ENCODE assay signal across 11 mouse cellular contexts in the genomic region with DNA sequence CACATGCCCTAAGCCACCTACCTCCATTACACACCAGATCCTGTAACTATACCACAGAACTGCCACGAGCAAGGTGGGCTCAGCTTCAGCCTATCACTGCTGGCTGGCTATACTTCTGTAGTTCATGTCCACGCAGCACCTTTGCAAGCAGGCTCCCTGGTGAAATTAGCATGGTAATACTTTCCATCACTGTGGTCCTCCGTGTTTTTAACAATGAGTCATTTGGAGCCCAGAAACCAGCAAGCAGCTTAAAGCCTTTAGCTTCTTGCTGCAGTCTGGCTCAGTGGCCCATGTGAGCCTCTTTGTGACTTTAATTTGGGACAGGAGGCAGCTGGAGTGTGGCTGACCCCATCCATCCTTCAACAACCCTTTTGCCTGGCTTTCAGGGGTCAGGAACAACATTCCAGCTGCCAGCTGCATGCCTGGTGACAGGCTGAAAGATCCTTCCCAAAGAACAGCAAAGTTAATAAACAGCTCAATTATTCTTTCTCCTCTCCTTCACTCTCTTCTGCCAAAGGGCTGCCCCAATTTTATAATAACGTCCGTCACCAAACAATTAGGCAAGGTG.
A peak's percentile ranks its signal among the peaks of the same experiment; 100 is the strongest.
DNase-seq lines count a peak whose midpoint lies in the region; ATAC-seq and TF ChIP-seq lines count a peak whose summit lies in the region.
"Had no signal": no experiment of that assay in that cellular context is flagged by ENCODE, and none has a peak within 500 bp of the region (broad histone marks: within the 10 kb centered on the region; RNA-seq: fewer than 3 reads in every experiment).

No protein-coding gene starts in this region.

- TF ChIP-seq CTCF in forebrain, postnatal 0 days (IDR thresholded peaks at IDR 0.05; ENCODE audit: low read depth), result no peak
- TF ChIP-seq CTCF in lung, adult 2 months (IDR thresholded peaks at IDR 0.05; ENCODE audit: insufficient read depth, low read length), result no peak

- TF ChIP-seq POLR2A in lung, adult 2 months (IDR thresholded peaks at IDR 0.05; ENCODE audit: borderline replicate concordance, extremely low read depth, low read depth, low read length), result no peak

- ATAC-seq in forebrain, postnatal 0 days, result no peak
- peak; percentile 78 for ATAC-seq in kidney, embryonic 14.5 days (ENCODE audit: low FRiP score, low TSS enrichment)

- H3K9ac ChIP-seq in forebrain, postnatal 0 days, result no peak overlapping the region
- H3K9ac ChIP-seq in kidney, embryonic 14.5 days (ENCODE audit: low read depth, low read length), result no peak overlapping the region

- WGBS in forebrain, embryonic 10.5 days, result 56% methylated on average over 5 of the region's 5 CpGs
- WGBS in forebrain, postnatal 0 days, result 34% methylated on average over 5 of the region's 5 CpGs
- WGBS in kidney, embryonic 14.5 days, result 31% methylated on average over 5 of the region's 5 CpGs
- 49% methylated on average over 5 of the region's 5 CpGs for WGBS in lung, adult 2 months

- H3K4me3 ChIP-seq in forebrain, embryonic 10.5 days, result no peak overlapping the region
- no peak overlapping the region for H3K4me3 ChIP-seq in forebrain, postnatal 0 days (ENCODE audit: low read depth, low read length)
- no peak overlapping the region for H3K4me3 ChIP-seq in kidney, embryonic 14.5 days (ENCODE audit: low read length)
- H3K4me3 ChIP-seq in lung, adult 2 months (replicated peaks; ENCODE audit: extremely low read depth, low read depth, low read length), result no peak overlapping the region

- no peaks in the 10 kb centered on the region for H3K9me3 ChIP-seq in forebrain, embryonic 10.5 days
- 0 out of 2 replicates have a peak, but pooled peaks cover 3% of the 10 kb centered on the region for H3K9me3 ChIP-seq in forebrain, postnatal 0 days (ENCODE audit: low read length)
- no peaks in the 10 kb centered on the region for H3K9me3 ChIP-seq in kidney, embryonic 14.5 days (ENCODE audit: control insufficient read depth, low read length)
- H3K9me3 ChIP-seq: G1E had no signal

- no peak overlapping the region for H3K4me2 ChIP-seq in forebrain, postnatal 0 days (ENCODE audit: low read depth)
- H3K4me2 ChIP-seq in kidney, embryonic 14.5 days (replicated peaks; ENCODE audit: low read depth, low read length), result no peak overlapping the region

- H3K27me3 ChIP-seq in forebrain, embryonic 10.5 days (ENCODE audit: poor library complexity, severe bottlenecking), result no peaks in the 10 kb centered on the region
- H3K27me3 ChIP-seq in forebrain, postnatal 0 days (ENCODE audit: insufficient read depth, low read length), result no peaks in the 10 kb centered on the region
- H3K27me3 ChIP-seq in kidney, embryonic 14.5 days (ENCODE audit: control insufficient read depth, insufficient read depth, low read length), result no peaks in the 10 kb centered on the region

- no peak for DNase-seq in forebrain, embryonic 10.5 days (ENCODE audit: extremely low spot score, low spot score)
- no peak for DNase-seq in forebrain, postnatal 0 days
- peak; percentile 76 for DNase-seq in embryo, embryonic 10 days (ENCODE audit: low spot score)
- DNase-seq in lung, adult 2 months, result peak; percentile 9
- no peak for DNase-seq in layer of hippocampus, postnatal 10 days (ENCODE audit: low spot score in 2 of 2)
- DNase-seq in spleen, postnatal 10 days (ENCODE audit: low spot score in 2 of 2), result no peak
- DNase-seq in frontal cortex, adult 2 months (ENCODE audit: extremely low spot score in 1 of 2, low spot score in 1 of 2), result no peak
- DNase-seq: adrenal gland, postnatal 10 days; cerebellum, postnatal 10 days had no signal

- no peaks in the 10 kb centered on the region for H3K36me3 ChIP-seq in forebrain, embryonic 10.5 days (replicated peaks)
- no peaks in the 10 kb centered on the region for H3K36me3 ChIP-seq in forebrain, postnatal 0 days (ENCODE audit: insufficient read depth)
- no peaks in the 10 kb centered on the region for H3K36me3 ChIP-seq in kidney, embryonic 14.5 days (ENCODE audit: control insufficient read depth, insufficient read depth, low read length)
- H3K36me3 ChIP-seq: G1E had no signal

- peak overlapping the region; percentile 45; the same call in 1 of the 2 replicates for H3K27ac ChIP-seq in forebrain, embryonic 10.5 days
- H3K27ac ChIP-seq in forebrain, postnatal 0 days (ENCODE audit: low read depth, low read length), result no peak overlapping the region
- H3K27ac ChIP-seq in kidney, embryonic 14.5 days (ENCODE audit: low read depth, low read length), result peak overlapping the region; percentile 51; the same call in 1 of the 2 replicates

- H3K4me1 ChIP-seq in forebrain, embryonic 10.5 days, result peaks cover 15% of the 10 kb centered on the region
- H3K4me1 ChIP-seq in forebrain, postnatal 0 days (ENCODE audit: insufficient read depth), result no peaks in the 10 kb centered on the region
- H3K4me1 ChIP-seq in kidney, embryonic 14.5 days (ENCODE audit: control insufficient read depth, insufficient read depth, low read length), result peaks cover 20% of the 10 kb centered on the region; the same call in 1 of the 2 replicates
- peaks cover 3% of the 10 kb centered on the region; the same call in 1 of the 2 replicates for H3K4me1 ChIP-seq in lung, adult 2 months (ENCODE audit: control insufficient read depth, insufficient read depth, low read length)

Comparison
In these comparisons a context has a peak if more than half of its experiments do, and no peak if none do; other contexts are left out.
1. DNase-seq: peak in embryo, embryonic 10 days (single experiment) and lung, adult 2 months (single experiment); none in forebrain, embryonic 10.5 days (single experiment), forebrain, postnatal 0 days (single experiment), layer of hippocampus, postnatal 10 days (0 of 2), spleen, postnatal 10 days (0 of 2) and frontal cortex, adult 2 months (0 of 2).